Mouse (Mus musculus): ENCODE results near the gene Ctss. TPM values are rescaled to one million over a fixed set of nuclear protein-coding genes. Genes with fewer than 3 reads are reported as not detected.
A peak's percentile ranks its signal among the peaks of the same experiment; 100 is the strongest.
"Not testable (repeated sequence)": the region's sequence is repeated elsewhere in the genome, so short reads cannot be mapped to it uniquely, and the experiment has no call there.

Ctss gene
- polyA plus RNA-seq, 1 experiment from 2014 or later, result 3.2 TPM

- not testable (repeated sequence) for H3K27ac ChIP-seq (replicated peaks); H3K4me1 ChIP-seq; H3K9me3 ChIP-seq (replicated peaks); DNase-seq (ENCODE audit: low spot score); H3K4me3 ChIP-seq; H3K36me3 ChIP-seq; H3K27me3 ChIP-seq (ENCODE audit: low read depth, poor library complexity, severe bottlenecking)
- WGBS, result 85% methylated on average over 2 of the region's 2 CpGs
Measured at GRCm38 (mm10) chr3:95541186-95541585, 14.6 kb downstream of the Ctss start.

GRCm38 (mm10) chr3:95542171-95542570 is 15.6 kb downstream of the Ctss start:
- no peaks in the 10 kb centered on the region for H3K36me3 ChIP-seq
- H3K4me1 ChIP-seq, result peaks cover 5% of the 10 kb centered on the region
- no peaks in the 10 kb centered on the region for H3K27me3 ChIP-seq (ENCODE audit: low read depth, poor library complexity, severe bottlenecking)
- H3K9me3 ChIP-seq (replicated peaks), result no peaks in the 10 kb centered on the region
- no peak overlapping the region for H3K27ac ChIP-seq (replicated peaks)
- DNase-seq (ENCODE audit: low spot score), result no peak
- H3K4me3 ChIP-seq, result no peak overlapping the region

GRCm38 (mm10) chr3:95542981-95543380 is 16.4 kb downstream of the Ctss start:
- no peak overlapping the region for H3K4me3 ChIP-seq
- no peak for DNase-seq (ENCODE audit: low spot score)
- 85% methylated on average over 7 of the region's 7 CpGs for WGBS

GRCm38 (mm10) chr3:95550176-95550575 is 23.6 kb downstream of the Ctss start:
- Histone ChIP-seq H3K36me3 (no peaks in the 10 kb centered on the region), H3K4me3 (no peak overlapping the region), H3K9me3 (replicated peaks) (no peaks in the 10 kb centered on the region), H3K4me1 (peaks cover 5% of the 10 kb centered on the region), H3K27me3 (ENCODE audit: low read depth, poor library complexity, severe bottlenecking) (no peaks in the 10 kb centered on the region), H3K27ac (replicated peaks) (no peak overlapping the region)
- DNase-seq (ENCODE audit: low spot score), result no peak
- WGBS, result 87% methylated on average over 1 of the region's 1 CpGs

More at GRCm38 (mm10) chr3:95542981-95543380, 16.4 kb downstream of the Ctss start:
- H3K27me3 ChIP-seq (ENCODE audit: low read depth, poor library complexity, severe bottlenecking), result no peaks in the 10 kb centered on the region
- no peaks in the 10 kb centered on the region for H3K9me3 ChIP-seq (replicated peaks)
- peaks cover 5% of the 10 kb centered on the region for H3K4me1 ChIP-seq
- H3K27ac ChIP-seq (replicated peaks), result no peak overlapping the region
- no peaks in the 10 kb centered on the region for H3K36me3 ChIP-seq

GRCm38 (mm10) chr3:95553986-95554385 is 27.4 kb downstream of the Ctss start:
- Histone ChIP-seq H3K27ac (replicated peaks) (no peak overlapping the region), H3K27me3 (ENCODE audit: low read depth, poor library complexity, severe bottlenecking) (no peaks in the 10 kb centered on the region), H3K4me1 (no peaks in the 10 kb centered on the region), H3K9me3 (replicated peaks) (no peaks in the 10 kb centered on the region), H3K4me3 (no peak overlapping the region), H3K36me3 (no peaks in the 10 kb centered on the region)
- no peak for DNase-seq (ENCODE audit: low spot score)
- WGBS, result 72% methylated on average over 3 of the region's 3 CpGs

GRCm38 (mm10) chr3:95559437-95559836 is 32.9 kb downstream of the Ctss start, which contains the start of gene Hormad1:
Gene Hormad1 (plus strand): TSS chr3:95559677.
- WGBS, result 90% methylated on average over 27 of the region's 27 CpGs
- H3K27ac ChIP-seq (replicated peaks), result no peak within 1 kb of the TSS
- DNase-seq (ENCODE audit: low spot score), result no peak

GRCm38 (mm10) chr3:95560738-95561137 is 34.2 kb downstream of the Ctss start:
- no peak overlapping the region for H3K4me3 ChIP-seq
- no peaks in the 10 kb centered on the region for H3K9me3 ChIP-seq (replicated peaks)
- H3K27me3 ChIP-seq (ENCODE audit: low read depth, poor library complexity, severe bottlenecking), result no peaks in the 10 kb centered on the region
- H3K27ac ChIP-seq (replicated peaks), result no peak overlapping the region
- no peak for DNase-seq (ENCODE audit: low spot score)
- no peaks in the 10 kb centered on the region for H3K36me3 ChIP-seq
- WGBS, result 87% methylated on average over 3 of the region's 3 CpGs
- H3K4me1 ChIP-seq, result no peaks in the 10 kb centered on the region

More at GRCm38 (mm10) chr3:95559437-95559836, 32.9 kb downstream of the Ctss start, which contains the start of gene Hormad1:
- H3K36me3 ChIP-seq, result no peaks in the 10 kb centered on the region
- H3K27me3 ChIP-seq (ENCODE audit: low read depth, poor library complexity, severe bottlenecking), result no peaks in the 10 kb centered on the region
- no peak within 1 kb of the TSS for H3K4me3 ChIP-seq
- no peaks in the 10 kb centered on the region for H3K4me1 ChIP-seq
- no peaks in the 10 kb centered on the region for H3K9me3 ChIP-seq (replicated peaks)

GRCm38 (mm10) chr3:95561826-95562225 is 35.2 kb downstream of the Ctss start:
- no peak for DNase-seq (ENCODE audit: low spot score)
- H3K4me1 ChIP-seq, result no peaks in the 10 kb centered on the region
- H3K4me3 ChIP-seq, result no peak overlapping the region
- no peaks in the 10 kb centered on the region for H3K27me3 ChIP-seq (ENCODE audit: low read depth, poor library complexity, severe bottlenecking)
- no peaks in the 10 kb centered on the region for H3K36me3 ChIP-seq
- no peaks in the 10 kb centered on the region for H3K9me3 ChIP-seq (replicated peaks)
- no peak overlapping the region for H3K27ac ChIP-seq (replicated peaks)
- WGBS, result 88% methylated on average over 2 of the region's 2 CpGs

GRCm38 (mm10) chr3:95569585-95569984 is 43.0 kb downstream of the Ctss start:
- Histone ChIP-seq H3K36me3 (no peaks in the 10 kb centered on the region), H3K4me3 (no peak overlapping the region), H3K4me1 (no peaks in the 10 kb centered on the region), H3K27me3 (ENCODE audit: low read depth, poor library complexity, severe bottlenecking) (no peaks in the 10 kb centered on the region), H3K27ac (replicated peaks) (no peak overlapping the region), H3K9me3 (replicated peaks) (no peaks in the 10 kb centered on the region)
- no peak for DNase-seq (ENCODE audit: low spot score)
- WGBS, result 86% methylated on average over 3 of the region's 3 CpGs

GRCm38 (mm10) chr3:95587754-95588603 is 61.4 kb downstream of the Ctss start:
- peak overlapping the region; percentile 82 for H3K4me3 ChIP-seq
- peak overlapping the region; percentile 73 for H3K27ac ChIP-seq (replicated peaks)
- no peaks in the 10 kb centered on the region for H3K9me3 ChIP-seq (replicated peaks)
- WGBS, result 51% methylated on average over 8 of the region's 8 CpGs
- H3K27me3 ChIP-seq (ENCODE audit: low read depth, poor library complexity, severe bottlenecking), result no peaks in the 10 kb centered on the region
- no peak for DNase-seq (ENCODE audit: low spot score)
- peaks cover 17% of the 10 kb centered on the region for H3K4me1 ChIP-seq
- peaks cover 25% of the 10 kb centered on the region for H3K36me3 ChIP-seq

GRCm38 (mm10) chr3:95588604-95589086 is 62.1 kb downstream of the Ctss start, which contains the start of gene Golph3l:
Gene Golph3l (plus strand): TSS chr3:95588934.
- H3K36me3 ChIP-seq, result peaks cover 32% of the 10 kb centered on the region
- peak within 1 kb of the TSS; percentile 83 for H3K27ac ChIP-seq (replicated peaks)
- H3K4me1 ChIP-seq, result peaks cover 17% of the 10 kb centered on the region
- H3K9me3 ChIP-seq (replicated peaks), result no peaks in the 10 kb centered on the region
- peak within 1 kb of the TSS; percentile 82 for H3K4me3 ChIP-seq
- under 1% methylated on average over 12 of the region's 12 CpGs for WGBS
- no peaks in the 10 kb centered on the region for H3K27me3 ChIP-seq (ENCODE audit: low read depth, poor library complexity, severe bottlenecking)
- peak; percentile 91 for DNase-seq (ENCODE audit: low spot score)

GRCm38 (mm10) chr3:95598734-95599133 is 72.1 kb downstream of the Ctss start:
- H3K27ac ChIP-seq (replicated peaks), result no peak overlapping the region
- H3K4me3 ChIP-seq, result no peak overlapping the region
- peaks cover 45% of the 10 kb centered on the region for H3K36me3 ChIP-seq
- no peaks in the 10 kb centered on the region for H3K4me1 ChIP-seq
- DNase-seq (ENCODE audit: low spot score), result no peak
- H3K27me3 ChIP-seq (ENCODE audit: low read depth, poor library complexity, severe bottlenecking), result no peaks in the 10 kb centered on the region
- no peaks in the 10 kb centered on the region for H3K9me3 ChIP-seq (replicated peaks)

GRCm38 (mm10) chr3:95601287-95601686 is 74.7 kb downstream of the Ctss start:
- H3K4me1 ChIP-seq, result no peaks in the 10 kb centered on the region
- peaks cover 28% of the 10 kb centered on the region for H3K36me3 ChIP-seq
- H3K27ac ChIP-seq (replicated peaks), result no peak overlapping the region
- H3K9me3 ChIP-seq (replicated peaks), result no peaks in the 10 kb centered on the region
- H3K27me3 ChIP-seq (ENCODE audit: low read depth, poor library complexity, severe bottlenecking), result no peaks in the 10 kb centered on the region
- DNase-seq (ENCODE audit: low spot score), result no peak
- H3K4me3 ChIP-seq, result no peak overlapping the region
- WGBS, result 94% methylated on average over 3 of the region's 3 CpGs
